In the genomic region with DNA sequence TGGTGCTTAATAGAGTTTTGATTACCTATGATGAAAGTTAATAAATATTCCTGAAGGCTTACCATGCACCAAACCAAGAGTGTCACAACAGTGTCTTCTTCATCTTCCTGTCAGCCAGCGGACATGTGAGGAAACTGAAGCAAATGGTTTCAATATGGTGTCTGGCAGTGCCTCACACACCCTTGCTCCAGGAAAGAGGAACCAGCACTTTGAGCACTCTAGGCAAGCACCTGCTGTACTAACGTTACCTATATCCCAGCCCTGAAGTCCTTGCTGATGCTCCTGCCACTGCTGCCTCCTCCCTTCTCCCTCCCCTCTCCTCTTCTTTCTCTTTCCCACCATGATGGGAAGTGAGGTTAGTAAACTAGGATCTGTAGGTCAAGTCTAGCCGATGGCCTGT, we compare ENCODE assay signal across 23 mouse cellular contexts.
"Had no signal": no experiment of that assay in that cellular context is flagged by ENCODE, and none has a peak within 500 bp of the region (broad histone marks: within the 10 kb centered on the region; RNA-seq: fewer than 3 reads in every experiment).

No protein-coding gene starts in this region.

- DNase-seq: gastrocnemius, adult 2 months; gastrocnemius, postnatal 10 days; gastrocnemius, postnatal 25 days; heart, adult 2 months; heart, postnatal 14 days; heart, postnatal 36 days; kidney, adult 18-20 months; kidney, adult 8-10 months; kidney, postnatal 10 days; kidney, postnatal 25 days; kidney, postnatal 4 days had no signal

- H3K9me3 ChIP-seq: heart, embryonic 13.5 days; heart, embryonic 15.5 days; hindbrain, embryonic 13.5 days; hindbrain, embryonic 15.5 days; limb, embryonic 10.5 days; limb, embryonic 12.5 days; liver, embryonic 12.5 days had no signal

- H3K9ac ChIP-seq: heart, embryonic 13.5 days; heart, embryonic 15.5 days; hindbrain, embryonic 13.5 days; hindbrain, embryonic 15.5 days; limb, embryonic 12.5 days; liver, embryonic 12.5 days had no signal

- H3K4me3 ChIP-seq: gastrocnemius, adult 2 months; heart, adult 2 months; heart, embryonic 13.5 days; heart, embryonic 15.5 days; hindbrain, embryonic 13.5 days; hindbrain, embryonic 15.5 days; layer of hippocampus, adult 2 months; left cerebral cortex, adult 2 months; limb, embryonic 10.5 days; limb, embryonic 12.5 days; liver, embryonic 12.5 days had no signal

- H3K27ac ChIP-seq: heart, adult 2 months; heart, embryonic 13.5 days; heart, embryonic 15.5 days; hindbrain, embryonic 13.5 days; hindbrain, embryonic 15.5 days; hindbrain, postnatal 0 days; layer of hippocampus, adult 2 months; left cerebral cortex, adult 2 months; limb, embryonic 10.5 days; limb, embryonic 12.5 days; liver, embryonic 12.5 days had no signal

- H3K4me2 ChIP-seq: heart, embryonic 11.5 days; heart, embryonic 13.5 days; heart, embryonic 15.5 days; hindbrain, embryonic 13.5 days; hindbrain, embryonic 15.5 days; limb, embryonic 12.5 days; liver, embryonic 12.5 days had no signal

- H3K27me3 ChIP-seq: heart, embryonic 13.5 days; heart, embryonic 15.5 days; hindbrain, embryonic 13.5 days; hindbrain, embryonic 15.5 days; limb, embryonic 12.5 days; liver, embryonic 12.5 days had no signal

- H3K36me3 ChIP-seq: hindbrain, embryonic 15.5 days had no signal

- H3K4me1 ChIP-seq: heart, embryonic 15.5 days; hindbrain, embryonic 13.5 days; hindbrain, embryonic 15.5 days; limb, embryonic 10.5 days; limb, embryonic 12.5 days; liver, embryonic 12.5 days had no signal

- ATAC-seq: hindbrain, postnatal 0 days; intestine, embryonic 16.5 days; liver, embryonic 12.5 days had no signal
